Mouse (Mus musculus) lung, adult 2 months (tissue): ENCODE measurements around the gene Ehd1.

Experiments
- CTCF ChIP-seq: fragments of 200-500 bp; IDR thresholded peaks from 2 replicates; pipeline ENCODE4 v1.5.1; 2011; ENCODE audit warnings: mild to moderate bottlenecking, low read length, control low read depth; ENCODE audit not compliant: insufficient read depth
- POLR2A ChIP-seq: fragments of 200-500 bp; IDR thresholded peaks from 2 replicates; pipeline ENCODE4 v1.6.1; 2011; ENCODE audit warnings: low read depth, mild to moderate bottlenecking, control low read depth, low read length, borderline replicate concordance; ENCODE audit errors: extremely low read depth

DNA sequence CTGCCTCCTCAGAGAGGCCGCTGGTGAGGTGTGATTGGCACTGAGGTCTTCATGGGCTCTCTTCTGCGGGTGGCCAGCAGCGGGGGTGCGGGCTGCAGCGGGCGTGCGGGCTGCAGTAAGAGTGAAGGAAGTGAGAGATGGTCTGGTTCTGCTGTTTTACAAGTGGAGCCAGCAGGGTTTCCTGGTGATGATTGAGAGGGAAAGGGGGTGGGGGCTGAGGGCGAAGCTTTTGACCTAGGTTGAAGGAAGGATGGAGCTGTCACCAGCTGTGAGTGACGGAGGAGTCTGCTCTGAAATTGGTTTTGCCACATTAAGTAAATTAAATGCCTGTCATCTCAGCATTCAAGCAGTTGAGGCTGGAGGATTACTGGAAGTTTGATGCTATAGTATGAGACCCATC lies 72.2 kb downstream of the Ehd1 start:
- TF ChIP-seq CTCF (no peak), POLR2A (no peak)
